Mouse (Mus musculus) liver, embryonic 12.5 days (tissue): ENCODE data around the gene Olfr1418. TPM values are rescaled to one million over a fixed set of nuclear protein-coding genes. Genes with fewer than 3 reads are reported as not detected.

ENCODE experiments used
- ATAC-seq: fragments of 200-750 bp; cut with Nextera tagmentation; 2 replicates; pipeline ENCODE4 v1.8.0; 2017; ENCODE audit warnings: moderate number of reproducible peaks, mild to moderate bottlenecking, moderate library complexity
- H3K27ac ChIP-seq: fragments of 300-500 bp; sonication (generic); 2 replicates; pipeline ENCODE4 v1.5.1; 2016; ENCODE audit warnings: mild to moderate bottlenecking
- H3K27me3 ChIP-seq: fragments of 300-500 bp; sonication (generic); replicated peaks from 2 replicates; pipeline ENCODE4 v1.6.1; 2016; ENCODE audit warnings: mild to moderate bottlenecking, moderate library complexity
- H3K36me3 ChIP-seq: fragments of 300-500 bp; sonication (generic); 2 replicates; pipeline ENCODE4 v1.6.1; 2016; ENCODE audit warnings: mild to moderate bottlenecking, moderate library complexity
- H3K4me1 ChIP-seq: fragments of 300-500 bp; sonication (generic); 2 replicates; pipeline ENCODE4 v1.6.1; 2016
- H3K4me2 ChIP-seq: fragments of 300-500 bp; sonication (generic); 2 replicates; pipeline ENCODE4 v1.6.1; 2016; ENCODE audit warnings: mild to moderate bottlenecking, moderate library complexity
- H3K4me3 ChIP-seq: fragments of 300-500 bp; sonication (generic); 2 replicates; pipeline ENCODE4 v1.5.1; 2016; ENCODE audit warnings: mild to moderate bottlenecking, moderate library complexity
- H3K9ac ChIP-seq: fragments of 300-500 bp; sonication (generic); 2 replicates; pipeline ENCODE4 v1.6.1; 2016; ENCODE audit warnings: mild to moderate bottlenecking, moderate library complexity
- H3K9me3 ChIP-seq: fragments of 300-500 bp; sonication (generic); replicated peaks from 2 replicates; pipeline ENCODE4 v1.6.1; 2016; ENCODE audit warnings: mild to moderate bottlenecking, moderate library complexity
- WGBS: fragments of 180-500 bp; shearing (Covaris S2); methylation state at CpG from one replicate; pipeline ENCODE4 v1.1.7; 2016; ENCODE audit not compliant: insufficient replicate concordance; 5-methylcytosine and 5-hydroxymethylcytosine counted together
- polyA plus RNA-seq: library from polyadenylated mRNA; unstranded; fragments of >200 nt; fragmentation: Nextera tagmentation; extraction: Ambion mirVana; gene quantifications from 2 replicates; pipeline ENCODE4 v1.2.1, GENCODE M21; 2016

Gene Olfr1418
- polyA plus RNA-seq, 1 experiment from 2014 or later: not detected

- no peak overlapping the region for H3K27ac ChIP-seq
- no peak overlapping the region for H3K4me3 ChIP-seq
- no peaks in the 10 kb centered on the region for H3K4me1 ChIP-seq
- no peaks in the 10 kb centered on the region for H3K27me3 ChIP-seq
- no peaks in the 10 kb centered on the region for H3K36me3 ChIP-seq
- 48% methylated on average over 2 of the region's 2 CpGs for WGBS
- no peak for ATAC-seq
- H3K9ac ChIP-seq: no peak overlapping the region
- H3K4me2 ChIP-seq: no peak overlapping the region
- H3K9me3 ChIP-seq: no peaks in the 10 kb centered on the region
These were observed 52.4 kb downstream of the Olfr1418 start for GRCm38 (mm10) chr19:11808452-11808851.

GRCm38 (mm10) chr19:11807822-11808221 is 53.0 kb downstream of the Olfr1418 start:
- no peaks in the 10 kb centered on the region for H3K27me3 ChIP-seq
- no peak overlapping the region for H3K27ac ChIP-seq
- no peak overlapping the region for H3K4me3 ChIP-seq
- no peaks in the 10 kb centered on the region for H3K36me3 ChIP-seq
- H3K4me1 ChIP-seq: no peaks in the 10 kb centered on the region
- H3K9me3 ChIP-seq: no peaks in the 10 kb centered on the region
- no peak overlapping the region for H3K4me2 ChIP-seq
- no peak overlapping the region for H3K9ac ChIP-seq
- WGBS: 37% methylated on average over 6 of the region's 6 CpGs
- ATAC-seq: no peak

DNA sequence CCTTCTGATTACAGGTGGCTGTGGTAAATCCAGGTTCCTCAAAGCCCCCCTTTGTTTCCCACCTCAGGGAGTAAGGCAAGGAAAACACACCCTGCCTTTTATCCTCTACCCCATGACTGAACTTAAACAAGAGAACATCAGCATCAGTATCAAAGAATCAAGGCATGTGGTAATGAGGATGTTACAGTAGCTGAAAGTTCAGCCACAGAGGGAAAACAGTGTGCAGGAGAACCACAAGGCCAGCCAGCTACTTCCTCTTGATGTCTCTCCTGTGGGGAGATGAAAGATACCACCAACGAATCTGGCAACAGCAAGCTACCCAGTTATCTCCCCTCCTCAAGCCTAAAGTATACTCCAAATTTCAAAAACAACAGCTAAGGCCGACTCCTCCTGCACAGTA is 53.6 kb downstream of the Olfr1418 start:
- H3K4me3 ChIP-seq: no peak overlapping the region
- H3K9ac ChIP-seq: no peak overlapping the region
- no peaks in the 10 kb centered on the region for H3K36me3 ChIP-seq
- H3K27me3 ChIP-seq: no peaks in the 10 kb centered on the region
- ATAC-seq: no peak
- 11% methylated on average over 2 of the region's 2 CpGs for WGBS
- H3K4me2 ChIP-seq: no peak overlapping the region
- no peaks in the 10 kb centered on the region for H3K9me3 ChIP-seq
- H3K27ac ChIP-seq: no peak overlapping the region
- H3K4me1 ChIP-seq: no peaks in the 10 kb centered on the region

DNA sequence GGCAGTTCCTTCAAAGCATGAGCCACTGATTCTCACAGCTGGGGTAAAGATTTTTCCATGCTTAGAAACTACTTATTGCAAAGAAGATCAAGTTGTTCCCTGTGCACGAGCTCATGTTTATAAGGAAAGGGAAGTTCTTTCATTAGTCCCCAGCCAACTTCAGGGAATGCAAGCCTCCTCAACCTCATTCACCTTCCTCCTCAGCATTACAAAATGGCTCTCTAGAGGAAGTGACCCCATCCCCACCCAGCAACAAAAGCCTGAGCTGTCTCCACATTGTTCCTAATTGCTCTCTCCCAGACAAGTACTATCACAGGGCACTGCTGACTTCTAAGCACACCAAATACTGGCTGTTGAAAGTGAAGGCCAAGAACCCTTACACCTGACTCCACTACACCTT is 56.4 kb downstream of the Olfr1418 start:
- WGBS: 50% methylated on average over 1 of the region's 1 CpGs
- no peak overlapping the region for H3K4me2 ChIP-seq

More for the DNA sequence above, 56.4 kb downstream of the Olfr1418 start:
- Histone ChIP-seq H3K4me1 (no peaks in the 10 kb centered on the region), H3K27ac (no peak overlapping the region), H3K9me3 (no peaks in the 10 kb centered on the region), H3K36me3 (no peaks in the 10 kb centered on the region), H3K27me3 (no peaks in the 10 kb centered on the region), H3K4me3 (no peak overlapping the region), H3K9ac (no peak overlapping the region)
- no peak for ATAC-seq

Other genes starting within 250 kb of the Olfr1418 start
- 0.20 and 0.52 TPM in 2 replicates for gene Ms4a2, start 237.3 kb downstream of the Olfr1418 start, polyA plus RNA-seq
- gene Ms4a3, start 220.2 kb downstream of the Olfr1418 start, polyA plus RNA-seq: 4.5 and 6.4 TPM in 2 replicates
- 0.55 and 0.63 TPM in 2 replicates for gene Oosp2, start 200.5 kb downstream of the Olfr1418 start, polyA plus RNA-seq
- not detected in 2 replicates for gene Oosp1, start 169.9 kb downstream of the Olfr1418 start, polyA plus RNA-seq
- gene Oosp3, start 164.0 kb downstream of the Olfr1418 start, polyA plus RNA-seq: not detected in 2 replicates
- gene Gif, start 113.5 kb downstream of the Olfr1418 start, polyA plus RNA-seq: not detected in 2 replicates
- gene Mrpl16, start 90.7 kb downstream of the Olfr1418 start, polyA plus RNA-seq: 54.5 and 62.6 TPM in 2 replicates
- 2.5 TPM in 2 replicates for gene Stx3, start 41.7 kb downstream of the Olfr1418 start, polyA plus RNA-seq
- not detected in 2 replicates for gene Olfr1417, start 21.8 kb downstream of the Olfr1418 start, polyA plus RNA-seq
- gene Olfr1419, start 14.0 kb upstream of the Olfr1418 start, polyA plus RNA-seq: not detected in 2 replicates
- not detected in 2 replicates for gene Olfr1420, start 25.5 kb upstream of the Olfr1418 start, polyA plus RNA-seq
- gene Patl1, start 51.3 kb upstream of the Olfr1418 start, polyA plus RNA-seq: 10.7 and 11.1 TPM in 2 replicates
- 2.8 and 3.0 TPM in 2 replicates for gene Osbp, start 104.9 kb upstream of the Olfr1418 start, polyA plus RNA-seq
- 0.02 TPM in 1 of 2 replicates, not detected in the other for gene Olfr1423, start 180.3 kb upstream of the Olfr1418 start, polyA plus RNA-seq
- gene Olfr1424, start 201.6 kb upstream of the Olfr1418 start, polyA plus RNA-seq: not detected in 2 replicates
- gene Olfr1425, start 216.7 kb upstream of the Olfr1418 start, polyA plus RNA-seq: not detected in 2 replicates
- gene Olfr1426, start 230.9 kb upstream of the Olfr1418 start, polyA plus RNA-seq: not detected in 2 replicates
- gene Olfr1427, start 242.3 kb upstream of the Olfr1418 start, polyA plus RNA-seq: not detected in 2 replicates